Mouse (Mus musculus) layer of hippocampus, adult 2 months (tissue): ENCODE data around the gene Helz. TPM values are rescaled to one million over a fixed set of nuclear protein-coding genes. Genes with fewer than 3 reads are reported as not detected.

Source experiments
- DNase-seq, 2 experiments: peaks; one replicate each; pipeline ENCODE4 v3.0.0; 2022; ENCODE audit warnings: low spot score in 2 of 2
- H3K27ac ChIP-seq: fragments of 200-600 bp; 2 replicates; pipeline ENCODE4 v1.8.1; 2022
- H3K4me3 ChIP-seq: fragments of 200-600 bp; 2 replicates; pipeline ENCODE4 v1.8.1; 2022; ENCODE audit warnings: mild to moderate bottlenecking
- CTCF ChIP-seq: fragments of 200-600 bp; conservative IDR thresholded peaks from 2 replicates; pipeline ENCODE4 v1.8.1; 2022; ENCODE audit warnings: antibody characterized with exemption, mild to moderate bottlenecking, moderate library complexity
- total RNA-seq, 2 experiments: library from RNA; stranded (reverse); gene quantifications; 2 replicates each; pipeline ENCODE4 v1.2.3; 2021

The Helz gene
- total RNA-seq, 2 experiments from 2014 or later: 44.9 to 51.5 TPM

- Histone ChIP-seq H3K27ac (no peak overlapping the region), H3K4me3 (no peak overlapping the region)
- DNase-seq: no peak
- no peak for TF ChIP-seq CTCF
Measured at GRCm38 (mm10) chr11:107647330-107647729, 99.6 kb downstream of the Helz start.

- Histone ChIP-seq H3K27ac (no peak overlapping the region), H3K4me3 (no peak overlapping the region)
- DNase-seq: no peak
- TF ChIP-seq CTCF: no peak
Measured at GRCm38 (mm10) chr11:107648668-107649067, 100.9 kb downstream of the Helz start.

- no peak for DNase-seq
- no peak for TF ChIP-seq CTCF
- H3K4me3 ChIP-seq: no peak overlapping the region
- H3K27ac ChIP-seq: no peak overlapping the region
Measured at GRCm38 (mm10) chr11:107649458-107649857, 101.7 kb downstream of the Helz start.

GRCm38 (mm10) chr11:107650422-107651051 is 102.8 kb downstream of the Helz start:
- no peak for DNase-seq
- H3K4me3 ChIP-seq: no peak overlapping the region
- H3K27ac ChIP-seq: no peak overlapping the region
- no peak for TF ChIP-seq CTCF

GRCm38 (mm10) chr11:107651391-107651790 is 103.7 kb downstream of the Helz start:
- TF ChIP-seq CTCF: no peak
- no peak overlapping the region for H3K4me3 ChIP-seq
- no peak for DNase-seq
- H3K27ac ChIP-seq: peak overlapping the region; percentile 28; the same call in 1 of the 2 replicates

GRCm38 (mm10) chr11:107652137-107652536 is 104.4 kb downstream of the Helz start:
- no peak for TF ChIP-seq CTCF
- Histone ChIP-seq H3K27ac (no peak overlapping the region), H3K4me3 (no peak overlapping the region)
- no peak for DNase-seq

- Histone ChIP-seq H3K4me3 (no peak overlapping the region), H3K27ac (no peak overlapping the region)
- DNase-seq: no peak
- no peak for TF ChIP-seq CTCF
Measured at GRCm38 (mm10) chr11:107655538-107655937, 107.8 kb downstream of the Helz start.

- Histone ChIP-seq H3K27ac (no peak overlapping the region), H3K4me3 (no peak overlapping the region)
- no peak for DNase-seq
- TF ChIP-seq CTCF: no peak
Measured at GRCm38 (mm10) chr11:107657117-107657516, 109.4 kb downstream of the Helz start.

- H3K27ac ChIP-seq: no peak overlapping the region
- DNase-seq: no peak
- no peak overlapping the region for H3K4me3 ChIP-seq
- TF ChIP-seq CTCF: no peak
Measured at GRCm38 (mm10) chr11:107660452-107660851, 112.7 kb downstream of the Helz start.

GRCm38 (mm10) chr11:107662666-107663065 is 114.9 kb downstream of the Helz start:
- TF ChIP-seq CTCF: no peak
- no peak for DNase-seq
- no peak overlapping the region for H3K27ac ChIP-seq
- no peak overlapping the region for H3K4me3 ChIP-seq

- H3K4me3 ChIP-seq: no peak overlapping the region
- no peak overlapping the region for H3K27ac ChIP-seq
- no peak for DNase-seq
- no peak for TF ChIP-seq CTCF
Measured at GRCm38 (mm10) chr11:107667542-107667941, 119.8 kb downstream of the Helz start.

GRCm38 (mm10) chr11:107668223-107668622 is 120.5 kb downstream of the Helz start:
- no peak for TF ChIP-seq CTCF
- Histone ChIP-seq H3K27ac (no peak overlapping the region), H3K4me3 (no peak overlapping the region)
- DNase-seq: no peak

GRCm38 (mm10) chr11:107668977-107669376 is 121.2 kb downstream of the Helz start:
- Histone ChIP-seq H3K4me3 (no peak overlapping the region), H3K27ac (no peak overlapping the region)
- TF ChIP-seq CTCF: no peak
- no peak for DNase-seq

- DNase-seq: no peak
Measured at GRCm38 (mm10) chr11:107674006-107674405, 126.3 kb downstream of the Helz start.

More at GRCm38 (mm10) chr11:107674006-107674405, 126.3 kb downstream of the Helz start:
- no peak for TF ChIP-seq CTCF
- H3K27ac ChIP-seq: no peak overlapping the region
- no peak overlapping the region for H3K4me3 ChIP-seq
